Mouse (Mus musculus) G1E (cell line): ENCODE data around the gene Pla2g6. TPM values are rescaled to one million over a fixed set of nuclear protein-coding genes. Genes with fewer than 3 reads are reported as not detected.

Experiments
- ATAC-seq: 2 replicates; pipeline ENCODE4 v1.8.0; 2016; ENCODE audit warnings: mild to moderate bottlenecking; ENCODE audit not compliant: insufficient number of reproducible peaks, poor library complexity, low FRiP score, severe bottlenecking; ENCODE audit errors: extremely low read depth
- DNase-seq: peaks from one replicate; pipeline ENCODE4 v3.0.0; 2012; ENCODE audit warnings: low spot score
- H3K27me3 ChIP-seq: 2 replicates; pipeline ENCODE4 v1.6.1; 2012; ENCODE audit warnings: mild to moderate bottlenecking, low read length, inconsistent platforms; ENCODE audit not compliant: insufficient read depth
- H3K36me3 ChIP-seq: replicated peaks from 2 replicates; pipeline ENCODE3; 2012; ENCODE audit warnings: mild to moderate bottlenecking, inconsistent platforms
- H3K4me1 ChIP-seq: 2 replicates; pipeline ENCODE4 v1.6.1; 2012; ENCODE audit warnings: low read depth, low read length, inconsistent platforms, mixed read lengths; ENCODE audit not compliant: insufficient read depth
- H3K4me3 ChIP-seq: 2 replicates; pipeline ENCODE4 v1.5.1; 2012; ENCODE audit warnings: low read depth, mild to moderate bottlenecking, inconsistent platforms, low read length, moderate library complexity, mixed read lengths
- H3K9me3 ChIP-seq: replicated peaks from 2 replicates; pipeline ENCODE4 v1.6.1; 2012; ENCODE audit warnings: inconsistent platforms
- CTCF ChIP-seq: IDR thresholded peaks from 2 replicates; pipeline ENCODE4 v1.5.1; 2012; ENCODE audit warnings: low read depth, low read length, inconsistent platforms, mixed read lengths
- GATA1 ChIP-seq: IDR thresholded peaks from 2 replicates; pipeline ENCODE4 v1.6.1; 2012; ENCODE audit warnings: borderline replicate concordance, low read length, inconsistent platforms, mixed read lengths
- GATA2 ChIP-seq: IDR thresholded peaks from 2 replicates; pipeline ENCODE4 v1.6.1; 2012; ENCODE audit warnings: low read depth, low read length, inconsistent platforms, borderline replicate concordance
- POLR2AphosphoS5 ChIP-seq: IDR thresholded peaks from 2 replicates; pipeline ENCODE4 v1.6.1; 2012; ENCODE audit warnings: low read depth, low read length, inconsistent platforms; ENCODE audit not compliant: insufficient replicate concordance
- TAL1 ChIP-seq: conservative IDR thresholded peaks from 2 replicates; pipeline ENCODE4 v1.6.1; 2012; ENCODE audit warnings: low read depth, low read length, inconsistent platforms, mixed read lengths
- polyA plus RNA-seq: library from polyadenylated mRNA; stranded (reverse); fragments of >175 nt; gene quantifications from 2 replicates; pipeline ENCODE4 v1.2.3, GENCODE M21; 2012
- total RNA-seq, 2 experiments: library from RNA; stranded (forward) in 1 of 2; stranded (reverse) in 1 of 2; fragments of 200-1000 nt in 1 of 2; fragments of >200 nt in 1 of 2; fragmentation: Nextera tagmentation in 1 of 2; gene quantifications; 2 replicates each; pipeline ENCODE4 v1.2.3; 2014 to 2017

Pla2g6 gene
- total and polyA plus RNA-seq, 3 experiments, result 6.5 to 26.4 (median 24.5) TPM

- no peaks in the 10 kb centered on the region for H3K9me3 ChIP-seq
- H3K4me1 ChIP-seq, result peaks cover 12% of the 10 kb centered on the region; the same call in 1 of the 2 replicates
- TF ChIP-seq GATA1 (no peak), CTCF (no peak), POLR2AphosphoS5 (no peak), TAL1 (no peak), GATA2 (no peak)
- peaks cover 49% of the 10 kb centered on the region for H3K27me3 ChIP-seq
- DNase-seq, result no peak
- no peaks in the 10 kb centered on the region for H3K36me3 ChIP-seq
- no peak overlapping the region for H3K4me3 ChIP-seq
- no peak for ATAC-seq
These were observed 55.2 kb downstream of the Pla2g6 start for GRCm38 (mm10) chr15:79273020-79273419.

GRCm38 (mm10) chr15:79271124-79271746 lies 57.0 kb downstream of the Pla2g6 start:
- H3K4me3 ChIP-seq, result no peak overlapping the region
- peaks cover 10% of the 10 kb centered on the region; the same call in 1 of the 2 replicates for H3K4me1 ChIP-seq
- no peak for DNase-seq
- ATAC-seq, result no peak
- no peaks in the 10 kb centered on the region for H3K9me3 ChIP-seq
- peaks cover 64% of the 10 kb centered on the region for H3K27me3 ChIP-seq
- no peaks in the 10 kb centered on the region for H3K36me3 ChIP-seq
- no peak for TF ChIP-seq TAL1
- no peak for TF ChIP-seq POLR2AphosphoS5
- TF ChIP-seq GATA1, result no peak
- TF ChIP-seq CTCF, result peak; percentile 45; the same call in 1 of the 2 replicates

- no peak for TF ChIP-seq GATA2
- TF ChIP-seq TAL1, result no peak
- no peak for TF ChIP-seq CTCF
- no peak for TF ChIP-seq GATA1
- H3K36me3 ChIP-seq, result no peaks in the 10 kb centered on the region
- DNase-seq (no peak), ATAC-seq (no peak)
- no peak overlapping the region for H3K4me3 ChIP-seq
- H3K27me3 ChIP-seq, result peaks cover 64% of the 10 kb centered on the region
- H3K4me1 ChIP-seq, result peaks cover 10% of the 10 kb centered on the region; the same call in 1 of the 2 replicates
- no peaks in the 10 kb centered on the region for H3K9me3 ChIP-seq
These were observed 57.7 kb downstream of the Pla2g6 start for GRCm38 (mm10) chr15:79270317-79271123.

- ATAC-seq, result no peak
- Histone ChIP-seq H3K4me1 (peaks cover 10% of the 10 kb centered on the region; the same call in 1 of the 2 replicates), H3K4me3 (no peak overlapping the region), H3K36me3 (no peaks in the 10 kb centered on the region), H3K27me3 (peaks cover 60% of the 10 kb centered on the region), H3K9me3 (no peaks in the 10 kb centered on the region)
- TF ChIP-seq CTCF (no peak), POLR2AphosphoS5 (no peak), TAL1 (no peak), GATA2 (no peak), GATA1 (no peak)
- DNase-seq, result no peak
These were observed 59.7 kb downstream of the Pla2g6 start for GRCm38 (mm10) chr15:79268521-79268920.

- H3K36me3 ChIP-seq, result no peaks in the 10 kb centered on the region
- H3K27me3 ChIP-seq, result peaks cover 53% of the 10 kb centered on the region
- H3K4me1 ChIP-seq, result 0 out of 2 replicates have a peak, but pooled peaks cover 2% of the 10 kb centered on the region
- ATAC-seq, result no peak
- H3K9me3 ChIP-seq, result no peaks in the 10 kb centered on the region
- no peak for TF ChIP-seq CTCF
- no peak for TF ChIP-seq TAL1
- no peak for TF ChIP-seq POLR2AphosphoS5
- TF ChIP-seq GATA2, result no peak
- no peak for TF ChIP-seq GATA1
- H3K4me3 ChIP-seq, result no peak overlapping the region
- no peak for DNase-seq
These were observed 62.8 kb downstream of the Pla2g6 start for GRCm38 (mm10) chr15:79265384-79265783.

GRCm38 (mm10) chr15:79263726-79264125 lies 64.5 kb downstream of the Pla2g6 start:
- no peaks in the 10 kb centered on the region for H3K9me3 ChIP-seq
- DNase-seq (no peak), ATAC-seq (no peak)
- no peaks in the 10 kb centered on the region for H3K4me1 ChIP-seq
- H3K27me3 ChIP-seq, result peaks cover 49% of the 10 kb centered on the region
- TF ChIP-seq POLR2AphosphoS5 (no peak), GATA2 (no peak), TAL1 (no peak), CTCF (no peak), GATA1 (no peak)
- H3K36me3 ChIP-seq, result no peaks in the 10 kb centered on the region
- no peak overlapping the region for H3K4me3 ChIP-seq
